In the genomic region with DNA sequence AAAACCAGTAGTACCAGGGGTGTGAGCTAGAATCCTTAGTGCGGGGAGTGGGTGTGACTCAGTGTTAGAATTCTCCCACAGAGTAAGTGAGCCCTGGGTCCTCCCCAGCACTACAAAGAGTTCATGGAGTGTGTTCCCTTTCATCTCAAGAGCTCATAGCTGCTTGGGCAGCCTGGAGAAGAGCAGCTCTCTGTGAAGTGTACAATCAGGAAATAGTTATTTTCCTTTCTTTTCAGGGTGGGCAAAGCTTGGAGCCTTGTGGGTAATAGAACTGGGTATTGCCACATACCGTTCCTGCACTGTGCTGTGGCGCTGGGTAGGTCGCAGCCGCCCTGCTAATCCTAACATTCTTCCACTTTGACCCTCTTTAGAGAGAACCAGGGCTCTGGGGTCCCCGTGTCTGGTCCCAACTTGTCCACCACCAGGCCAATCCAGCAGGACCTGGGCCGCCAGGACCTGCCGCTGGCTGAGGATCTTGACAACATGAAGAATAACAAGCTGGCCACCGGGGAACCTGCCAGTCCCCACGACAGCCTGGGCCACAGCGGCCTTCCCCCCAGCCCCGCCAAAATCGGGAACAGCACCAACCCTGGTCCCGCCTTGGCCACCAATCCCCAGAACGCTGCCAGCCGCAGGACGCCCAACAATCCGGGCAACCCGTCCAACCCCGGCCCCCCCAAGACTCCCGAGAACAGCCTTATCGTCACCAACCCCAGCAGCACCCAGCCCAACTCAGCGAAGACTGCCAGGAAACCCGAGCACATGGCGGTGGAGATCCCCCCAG, we compare ENCODE assay signal across 21 mouse cellular contexts.
DNase-seq lines count a peak whose midpoint lies in the region; ATAC-seq and TF ChIP-seq lines count a peak whose summit lies in the region.
"Had no signal": no experiment of that assay in that cellular context is flagged by ENCODE, and none has a peak within 500 bp of the region (broad histone marks: within the 10 kb centered on the region; RNA-seq: fewer than 3 reads in every experiment).

No protein-coding gene starts in this region.

- H3K27me3 ChIP-seq in lung, embryonic 15.5 days = peaks cover 14% of the 10 kb centered on the region
- H3K27me3 ChIP-seq in stomach, postnatal 0 days (ENCODE audit: control insufficient read depth, insufficient read depth, low read length) = no peaks in the 10 kb centered on the region
- H3K27me3 ChIP-seq in heart, adult 2 months (ENCODE audit: control insufficient read depth, insufficient read depth, low read length) = no peaks in the 10 kb centered on the region

- no peaks in the 10 kb centered on the region for H3K79me2 ChIP-seq in heart, adult 2 months (replicated peaks; ENCODE audit: control insufficient read depth, insufficient read depth, low read length)

- H3K36me3 ChIP-seq in lung, embryonic 15.5 days = no peaks in the 10 kb centered on the region
- no peaks in the 10 kb centered on the region for H3K36me3 ChIP-seq in stomach, postnatal 0 days (ENCODE audit: control insufficient read depth, insufficient read depth, low read length)
- H3K36me3 ChIP-seq in heart, adult 2 months (ENCODE audit: control insufficient read depth, insufficient read depth, low read length) = no peaks in the 10 kb centered on the region
- H3K36me3 ChIP-seq: embryonic facial prominence, embryonic 12.5 days; G1E had no signal

- no peaks in the 10 kb centered on the region for H3K9me3 ChIP-seq in lung, embryonic 15.5 days
- H3K9me3 ChIP-seq in stomach, postnatal 0 days (ENCODE audit: control insufficient read depth, low read length) = no peaks in the 10 kb centered on the region
- H3K9me3 ChIP-seq: embryonic facial prominence, embryonic 12.5 days; G1E had no signal

- H3K4me2 ChIP-seq in lung, embryonic 15.5 days = peak overlapping the region; percentile 39
- H3K4me2 ChIP-seq in stomach, postnatal 0 days (replicated peaks; ENCODE audit: low read depth) = no peak overlapping the region
- H3K4me2 ChIP-seq: embryonic facial prominence, embryonic 12.5 days had no signal

- DNase-seq in lung, postnatal 14 days = no peak
- DNase-seq in cerebellum, adult 11 months = peak; percentile 68
- peak; percentile 67 to 69 for DNase-seq in cerebellum, postnatal 10 days
- DNase-seq in lung, postnatal 36 days = peak; percentile 26
- no peak for DNase-seq in stomach, postnatal 0 days (ENCODE audit: low spot score)
- DNase-seq in kidney, adult 18-20 months = no peak
- DNase-seq in heart, adult 2 months = no peak
- DNase-seq: adrenal gland, postnatal 25 days; gastrocnemius, adult 2 months; heart, adult 11 months; heart, postnatal 4 days; liver; midbrain, embryonic 14.5 days; thymus, postnatal 25 days had no signal

- peaks cover 11% of the 10 kb centered on the region for H3K4me1 ChIP-seq in lung, embryonic 15.5 days
- H3K4me1 ChIP-seq in stomach, postnatal 0 days (replicated peaks; ENCODE audit: control insufficient read depth, insufficient read depth) = no peaks in the 10 kb centered on the region
- H3K4me1 ChIP-seq in heart, adult 2 months (ENCODE audit: control insufficient read depth, insufficient read depth, low read length) = no peaks in the 10 kb centered on the region
- H3K4me1 ChIP-seq: embryonic facial prominence, embryonic 12.5 days had no signal

- H3K27ac ChIP-seq in lung, embryonic 15.5 days = peak overlapping the region; percentile 34
- H3K27ac ChIP-seq in stomach, postnatal 0 days (replicated peaks) = no peak overlapping the region
- no peak overlapping the region for H3K27ac ChIP-seq in heart, adult 2 months
- H3K27ac ChIP-seq: embryonic facial prominence, embryonic 12.5 days; gastrocnemius, adult 2 months had no signal

- no peak overlapping the region; the same call in 1 of the 2 replicates for H3K9ac ChIP-seq in lung, embryonic 15.5 days
- no peak overlapping the region for H3K9ac ChIP-seq in stomach, postnatal 0 days (ENCODE audit: low read length)
- H3K9ac ChIP-seq in heart, adult 2 months (ENCODE audit: low read depth, low read length) = no peak overlapping the region
- H3K9ac ChIP-seq: embryonic facial prominence, embryonic 12.5 days had no signal

- no peak overlapping the region for H3K4me3 ChIP-seq in lung, embryonic 15.5 days
- H3K4me3 ChIP-seq in stomach, postnatal 0 days (ENCODE audit: low read depth, low read length) = no peak overlapping the region
- H3K4me3 ChIP-seq in heart, adult 2 months = no peak overlapping the region
- H3K4me3 ChIP-seq: embryonic facial prominence, embryonic 12.5 days; erythroblast, embryonic 14.5 days; gastrocnemius, adult 2 months had no signal

- WGBS in lung, embryonic 15.5 days = 48% methylated on average over 25 of the region's 25 CpGs
- WGBS in stomach, postnatal 0 days = 60% methylated on average over 25 of the region's 25 CpGs
- 58% methylated on average over 25 of the region's 25 CpGs for WGBS in heart, adult 2 months

- no peak for TF ChIP-seq POLR2A in heart, adult 2 months (IDR thresholded peaks at IDR 0.05; ENCODE audit: insufficient read depth, low read depth, low read length)

- TF ChIP-seq CTCF in stomach, postnatal 0 days (IDR thresholded peaks at IDR 0.05; ENCODE audit: low read depth) = no peak
- no peak for TF ChIP-seq CTCF in heart, adult 2 months (IDR thresholded peaks at IDR 0.05)

- intact Hi-C loops in heart, adult 2 months (cut with DNase I) = no loop called here

- peak; percentile 44; the same call in 1 of the 2 replicates for ATAC-seq in lung, embryonic 15.5 days (ENCODE audit: borderline replicate concordance, extremely low read depth, low FRiP score, low TSS enrichment)
- no peak for ATAC-seq in stomach, postnatal 0 days (ENCODE audit: low FRiP score, low TSS enrichment)
- ATAC-seq: forebrain, embryonic 14.5 days; hindbrain, embryonic 16.5 days; intestine, embryonic 16.5 days had no signal

- no peak for TF ChIP-seq EP300 in stomach, postnatal 0 days (optimal IDR thresholded peaks at IDR 0.05)
- no peak for TF ChIP-seq EP300 in heart, adult 2 months (IDR thresholded peaks at IDR 0.05; ENCODE audit: insufficient read depth, low read depth, low read length)

Comparison
In these comparisons a context has a peak if more than half of its experiments do, and no peak if none do; other contexts are left out.
1. DNase-seq: peak in cerebellum, adult 11 months (single experiment), cerebellum, postnatal 10 days (2 of 2) and lung, postnatal 36 days (single experiment); none in lung, postnatal 14 days (single experiment), stomach, postnatal 0 days (single experiment), kidney, adult 18-20 months (single experiment) and heart, adult 2 months (0 of 2).